Mouse (Mus musculus) bone marrow, adult 2 months (tissue): ENCODE data around the gene Ergic1. TPM values are rescaled to one million over a fixed set of nuclear protein-coding genes. Genes with fewer than 3 reads are reported as not detected.

ENCODE experiments used
- H3K27ac ChIP-seq: fragments of 200-500 bp; 2 replicates; pipeline ENCODE4 v1.5.1; 2012; ENCODE audit warnings: low read depth, mild to moderate bottlenecking, control low read depth, inconsistent platforms, low read length; ENCODE audit not compliant: control insufficient read depth, poor library complexity, insufficient read depth
- H3K4me1 ChIP-seq: fragments of 200-500 bp; 2 replicates; pipeline ENCODE4 v1.6.1; 2011; ENCODE audit warnings: low read length; ENCODE audit not compliant: control insufficient read depth, insufficient read depth
- H3K4me3 ChIP-seq: fragments of 200-500 bp; replicated peaks from 2 replicates; pipeline ENCODE3; 2011; ENCODE audit warnings: mild to moderate bottlenecking, low read depth, low read length, control low read depth; ENCODE audit not compliant: control insufficient read depth
- CTCF ChIP-seq: fragments of 200-500 bp; IDR thresholded peaks from 2 replicates; pipeline ENCODE4 v1.5.1; 2011; ENCODE audit warnings: low read length, control low read depth; ENCODE audit not compliant: control insufficient read depth, insufficient read depth
- POLR2A ChIP-seq: fragments of 200-500 bp; IDR thresholded peaks from 2 replicates; pipeline ENCODE4 v1.6.1; 2011; ENCODE audit warnings: low read depth, mild to moderate bottlenecking, control low read depth, low read length, borderline replicate concordance; ENCODE audit not compliant: control insufficient read depth
- WGBS: fragments of 180-500 bp; shearing (Covaris S2); methylation state at CpG from one replicate; pipeline ENCODE4 v1.1.7; 2018; 5-methylcytosine and 5-hydroxymethylcytosine counted together
- polyA plus RNA-seq: library from polyadenylated mRNA; stranded (reverse); fragments of >200 nt; gene quantifications from 2 replicates; pipeline ENCODE4 v1.2.4, GENCODE M21; 2011; ENCODE audit warnings: low replicate concordance; ENCODE audit not compliant: missing spikeins, insufficient read depth, insufficient read length

The Ergic1 gene
- polyA plus RNA-seq, 1 experiment: 23.4 TPM

DNA sequence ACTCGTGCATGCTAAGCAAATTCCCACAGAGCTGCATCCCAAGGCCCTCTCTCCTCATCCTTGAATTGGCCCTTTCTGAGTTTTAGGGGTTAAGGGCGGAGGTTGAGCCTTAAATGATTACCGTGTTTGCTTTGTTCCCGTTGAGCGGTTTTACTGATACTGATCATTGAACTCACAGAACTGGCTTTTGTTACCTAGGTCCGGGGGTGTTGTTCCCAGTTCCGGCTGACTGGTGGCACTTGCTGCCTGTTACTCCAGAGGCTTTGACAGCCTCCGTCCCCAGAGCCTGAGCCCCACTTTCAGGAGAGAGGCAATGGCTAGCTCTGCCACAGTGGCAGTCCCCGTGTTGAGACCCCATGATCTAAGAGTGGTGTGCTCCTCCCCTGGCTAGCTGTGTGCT, 3.1 kb downstream of the Ergic1 start:
- TF ChIP-seq POLR2A (no peak), CTCF (no peak)
- 84% methylated on average over 9 of the region's 9 CpGs for WGBS
- no peak overlapping the region for H3K27ac ChIP-seq
- no peaks in the 10 kb centered on the region for H3K4me1 ChIP-seq
- H3K4me3 ChIP-seq: no peak overlapping the region

DNA sequence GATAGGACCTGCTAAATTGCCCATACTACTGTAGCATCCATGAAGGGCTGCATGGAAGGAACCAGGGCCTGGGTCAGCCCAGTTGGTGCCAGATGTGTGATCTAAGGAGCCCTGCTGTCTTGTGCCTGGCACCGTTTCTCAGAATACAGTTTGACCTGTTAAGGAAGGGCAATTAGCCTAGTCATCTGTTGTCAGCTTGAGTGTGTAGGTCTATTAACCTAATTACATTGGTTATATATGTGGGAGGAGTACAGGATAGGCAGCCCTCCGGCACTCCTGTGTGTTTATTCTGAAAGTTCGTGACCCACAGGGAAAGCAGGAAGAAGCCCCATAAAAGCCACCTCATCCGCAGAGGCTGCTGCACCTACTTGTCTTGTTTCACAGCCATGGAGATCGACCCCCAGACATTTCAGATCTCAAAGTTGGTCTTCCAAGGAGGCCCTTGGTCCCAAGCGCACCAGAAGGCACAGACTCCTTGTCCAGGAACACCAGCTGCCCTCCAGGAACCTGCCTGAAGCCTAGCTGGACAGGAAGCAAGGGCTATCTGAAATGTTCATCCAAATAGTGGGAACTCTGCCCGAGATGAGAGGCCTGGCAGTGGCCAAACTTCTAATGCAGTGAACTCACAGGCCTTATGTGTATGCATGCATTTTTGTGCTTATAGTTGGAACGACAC, 6.0 kb downstream of the Ergic1 start:
- peaks cover 3% of the 10 kb centered on the region; the same call in 1 of the 2 replicates for H3K4me1 ChIP-seq
- TF ChIP-seq POLR2A (no peak), CTCF (no peak)
- no peak overlapping the region for H3K27ac ChIP-seq
- no peak overlapping the region for H3K4me3 ChIP-seq
- WGBS: 84% methylated on average over 8 of the region's 8 CpGs

DNA sequence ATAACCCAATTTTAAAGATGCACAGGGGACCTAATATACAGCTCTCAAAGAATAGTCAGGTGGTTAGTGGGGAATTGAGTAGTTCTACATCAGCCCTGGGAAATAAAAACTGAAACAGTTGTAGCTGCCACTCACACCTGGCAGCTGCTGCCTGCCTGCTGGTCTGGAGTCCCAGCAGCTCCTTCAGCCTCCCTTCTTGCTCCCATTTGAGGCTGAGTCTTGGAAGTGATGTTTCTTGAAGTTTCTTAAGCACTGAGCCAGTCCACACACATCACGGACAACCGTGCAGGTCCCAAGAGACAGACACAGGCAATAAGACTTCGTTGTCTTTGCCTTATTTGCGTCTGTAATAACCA, 6.5 kb downstream of the Ergic1 start:
- no peak overlapping the region for H3K4me3 ChIP-seq
- no peak overlapping the region for H3K27ac ChIP-seq
- 88% methylated on average over 4 of the region's 4 CpGs for WGBS
- H3K4me1 ChIP-seq: peaks cover 3% of the 10 kb centered on the region; the same call in 1 of the 2 replicates
- TF ChIP-seq CTCF: no peak
- no peak for TF ChIP-seq POLR2A

DNA sequence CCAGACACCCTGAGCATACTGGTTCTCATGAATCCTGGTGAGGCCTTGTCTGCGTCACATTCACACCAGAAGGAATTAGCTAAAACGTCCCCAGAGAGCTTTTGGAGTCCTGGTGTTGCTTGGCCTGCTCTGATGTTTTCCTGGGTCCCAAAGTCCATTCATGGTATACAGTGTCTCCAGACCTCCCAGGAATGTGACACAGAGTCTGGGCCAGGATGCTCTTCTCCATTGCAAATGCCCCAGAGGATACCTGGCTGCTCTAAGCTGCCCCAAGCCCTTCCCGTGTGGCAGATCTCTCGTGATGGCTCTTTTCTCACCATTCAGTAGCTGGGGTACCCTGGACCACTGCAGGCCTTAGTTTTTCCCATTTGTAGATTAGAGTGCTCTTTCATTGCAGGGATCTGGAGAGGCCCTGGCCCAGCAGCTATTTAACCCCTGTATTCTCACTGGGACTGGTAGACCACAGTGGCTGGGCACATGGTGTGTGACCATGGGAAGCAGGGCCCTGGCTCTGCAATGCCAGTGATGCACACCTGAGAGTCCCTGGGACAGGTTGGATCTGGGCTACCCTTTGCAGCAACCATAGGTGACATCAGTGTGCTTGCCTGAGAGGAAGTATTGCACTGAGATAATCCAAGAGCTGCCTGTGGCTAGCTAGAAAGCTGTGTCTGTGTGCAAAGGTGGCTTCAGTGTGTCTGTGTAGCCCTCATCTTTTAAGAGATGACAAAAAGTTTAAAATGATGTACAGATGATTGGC, 8.5 kb downstream of the Ergic1 start:
- TF ChIP-seq CTCF (no peak), POLR2A (no peak)
- peaks cover 3% of the 10 kb centered on the region; the same call in 1 of the 2 replicates for H3K4me1 ChIP-seq
- 84% methylated on average over 4 of the region's 4 CpGs for WGBS

DNA sequence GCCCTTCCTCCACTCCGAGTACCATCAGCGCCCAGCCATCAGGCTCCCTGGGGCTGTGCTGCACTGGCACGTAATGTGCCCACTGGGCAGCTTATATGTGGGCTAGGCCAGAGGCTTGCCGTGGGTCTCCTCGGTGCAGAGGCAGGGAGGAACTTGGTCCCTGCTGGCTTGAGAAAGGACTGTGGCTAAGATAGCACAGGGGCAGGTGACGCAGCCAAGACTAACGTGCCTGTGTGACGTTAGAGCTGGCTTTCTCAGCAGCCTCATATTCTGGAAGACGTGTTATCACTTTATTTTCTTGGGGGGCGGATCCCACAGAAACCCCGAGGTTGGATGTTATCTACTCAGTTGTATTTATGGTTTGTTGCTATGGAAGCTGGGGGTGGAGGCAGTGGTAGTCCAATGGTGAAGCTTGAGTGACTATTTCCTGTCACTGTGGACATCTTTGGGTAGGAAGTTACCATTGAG, 9.4 kb downstream of the Ergic1 start:
- peaks cover 3% of the 10 kb centered on the region; the same call in 1 of the 2 replicates for H3K4me1 ChIP-seq
- H3K27ac ChIP-seq: no peak overlapping the region
- whole genome bisulfite sequencing: 45% methylated on average over 11 of the region's 11 CpGs
- no peak for TF ChIP-seq POLR2A
- H3K4me3 ChIP-seq: no peak overlapping the region

More for the DNA sequence above, 8.5 kb downstream of the Ergic1 start:
- Histone ChIP-seq H3K27ac (no peak overlapping the region), H3K4me3 (no peak overlapping the region)

DNA sequence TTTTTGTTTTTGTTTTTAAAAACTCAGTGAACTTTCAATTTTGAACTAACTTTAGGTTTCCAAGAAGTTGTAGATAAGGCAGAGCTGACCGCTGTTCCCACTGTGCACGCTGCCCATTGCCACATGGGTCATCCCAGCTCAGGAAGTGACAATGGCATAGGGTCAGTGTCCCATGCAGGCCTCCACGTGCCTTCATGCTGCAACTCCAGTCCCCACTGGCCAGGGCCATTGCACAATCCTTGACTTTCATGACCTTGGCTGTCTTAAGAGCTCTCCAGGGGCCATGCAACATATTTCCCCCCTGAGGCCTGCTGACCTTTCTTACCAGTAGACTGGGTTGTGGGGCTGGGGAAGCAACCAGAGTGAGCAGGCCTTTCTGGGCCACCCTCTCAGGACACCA, 10.1 kb downstream of the Ergic1 start:
- H3K4me3 ChIP-seq: no peak overlapping the region
- 56% methylated on average over 3 of the region's 3 CpGs for WGBS
- H3K27ac ChIP-seq: no peak overlapping the region
- H3K4me1 ChIP-seq: peaks cover 3% of the 10 kb centered on the region; the same call in 1 of the 2 replicates
- no peak for TF ChIP-seq CTCF
- TF ChIP-seq POLR2A: no peak

DNA sequence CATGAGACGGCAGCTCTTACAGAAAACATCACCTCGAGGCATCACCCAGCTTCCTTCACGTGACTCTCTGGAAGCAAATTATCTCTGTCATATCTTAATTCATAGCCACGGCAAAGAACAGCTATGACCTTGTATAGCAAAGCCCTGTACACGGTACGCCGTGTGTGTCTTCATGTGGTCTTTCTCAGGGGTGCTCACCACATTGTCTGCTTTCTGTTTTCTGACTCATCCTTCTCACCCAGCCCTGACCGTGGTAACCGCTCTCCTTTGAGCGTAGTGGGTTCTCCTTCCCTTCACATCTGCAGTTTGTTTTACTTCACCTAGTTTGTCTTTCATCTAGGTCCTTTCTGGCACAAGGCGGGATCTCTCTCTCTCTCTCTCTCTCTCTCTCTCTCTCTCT, 11.0 kb downstream of the Ergic1 start:
- Histone ChIP-seq H3K27ac (no peak overlapping the region), H3K4me1 (peaks cover 3% of the 10 kb centered on the region; the same call in 1 of the 2 replicates), H3K4me3 (no peak overlapping the region)
- TF ChIP-seq POLR2A (no peak), CTCF (no peak)
- 79% methylated on average over 11 of the region's 11 CpGs for WGBS

DNA sequence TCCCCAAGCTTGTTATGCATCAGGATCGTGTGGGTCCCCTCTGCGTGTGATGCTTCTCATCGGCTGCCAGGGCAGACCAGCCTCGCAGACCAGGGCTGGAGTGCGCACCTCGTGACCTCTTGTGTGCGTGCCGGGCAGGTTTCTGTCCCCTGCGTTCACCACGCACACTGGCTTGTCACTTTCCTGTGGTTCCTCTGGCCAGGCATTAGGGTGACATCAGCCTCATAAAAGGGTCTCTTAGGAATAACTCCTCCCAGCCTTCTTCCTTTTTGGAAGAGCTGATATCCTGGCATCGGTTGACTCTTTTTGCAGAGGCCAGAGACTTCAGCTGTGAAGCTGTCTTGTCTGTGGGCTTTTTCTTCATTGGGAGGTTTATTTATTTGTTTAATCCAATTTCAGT, 12.8 kb downstream of the Ergic1 start:
- H3K27ac ChIP-seq: no peak overlapping the region
- 92% methylated on average over 11 of the region's 11 CpGs for WGBS
- H3K4me1 ChIP-seq: peaks cover 3% of the 10 kb centered on the region; the same call in 1 of the 2 replicates
- H3K4me3 ChIP-seq: no peak overlapping the region
- no peak for TF ChIP-seq POLR2A
- TF ChIP-seq CTCF: no peak
